Mouse (Mus musculus) MEL (cell line): ENCODE measurements around the gene Ern1. TPM values are rescaled to one million over a fixed set of nuclear protein-coding genes. Genes with fewer than 3 reads are reported as not detected.

Source experiments
- DNase-seq: peaks from one replicate; pipeline ENCODE4 v3.0.0; 2011; ENCODE audit warnings: low read depth, low spot score
- H3K27ac ChIP-seq: 2 replicates; pipeline ENCODE4 v1.5.1; 2012; ENCODE audit warnings: low read depth, mild to moderate bottlenecking, control low read depth, low read length, moderate library complexity; ENCODE audit not compliant: control insufficient read depth
- H3K27me3 ChIP-seq, 2 experiments: fragments of 150-350 bp in 1 of 2; sonication (generic) in 1 of 2; 2 replicates each; pipeline ENCODE4 v1.6.1; 2012; ENCODE audit warnings: low read length in 2 of 2, mild to moderate bottlenecking in 2 of 2, improper control_type of control experiment in 1 of 2, moderate library complexity in 1 of 2; ENCODE audit not compliant: insufficient read depth in 2 of 2, control insufficient read depth in 1 of 2
- H3K36me3 ChIP-seq, 2 experiments: 2 replicates each; pipeline ENCODE4 v1.6.1; 2012 to 2014; ENCODE audit warnings: low read length in 2 of 2, improper control_type of control experiment in 1 of 2, inconsistent platforms in 1 of 2, mild to moderate bottlenecking in 1 of 2; ENCODE audit not compliant: insufficient read depth in 2 of 2, control insufficient read depth in 1 of 2
- H3K4me1 ChIP-seq, 2 experiments: fragments of 150-350 bp in 1 of 2; sonication (generic) in 1 of 2; 2 replicates each; pipeline ENCODE4 v1.6.1; 2012; ENCODE audit warnings: low read length in 2 of 2, improper control_type of control experiment in 1 of 2, mild to moderate bottlenecking in 1 of 2; ENCODE audit not compliant: insufficient read depth in 2 of 2, control insufficient read depth in 1 of 2
- H3K4me3 ChIP-seq, 2 experiments: fragments of 150-350 bp in 1 of 2; sonication (generic) in 1 of 2; 2 replicates each; pipeline ENCODE4 v1.5.1; 2012; ENCODE audit warnings: low read depth in 2 of 2, low read length in 2 of 2, mild to moderate bottlenecking in 2 of 2, moderate library complexity in 2 of 2, control low read depth in 1 of 2, improper control_type of control experiment in 1 of 2; ENCODE audit not compliant: control insufficient read depth in 1 of 2, insufficient read depth in 1 of 2
- H3K79me2 ChIP-seq: 2 replicates; pipeline ENCODE4 v1.6.1; 2012; ENCODE audit warnings: mild to moderate bottlenecking, low read length, moderate library complexity; ENCODE audit not compliant: control insufficient read depth, poor library complexity, insufficient read depth
- H3K9ac ChIP-seq: 2 replicates; pipeline ENCODE4 v1.6.1; 2012; ENCODE audit warnings: low read depth, mild to moderate bottlenecking, control low read depth, low read length, moderate library complexity; ENCODE audit not compliant: control insufficient read depth, poor library complexity, severe bottlenecking
- H3K9me3 ChIP-seq: fragments of 150-350 bp; sonication (generic); replicated peaks from 2 replicates; pipeline ENCODE4 v1.6.1; 2012; ENCODE audit warnings: mild to moderate bottlenecking, low read length, improper control_type of control experiment, moderate library complexity; ENCODE audit not compliant: insufficient read depth
- CHD1 ChIP-seq: IDR thresholded peaks from 2 replicates; pipeline ENCODE4 v1.6.1; 2012; ENCODE audit warnings: low read depth, mild to moderate bottlenecking, inconsistent platforms, low read length, improper control_type of control experiment
- CHD2 ChIP-seq: IDR thresholded peaks from 2 replicates; pipeline ENCODE4 v1.6.1; 2011; ENCODE audit warnings: low read length, improper control_type of control experiment
- E2F4 ChIP-seq: IDR thresholded peaks from 2 replicates; pipeline ENCODE4 v1.6.1; 2011; ENCODE audit warnings: low read depth, low read length, improper control_type of control experiment, borderline replicate concordance
- EP300 ChIP-seq, 2 experiments: IDR thresholded peaks; 2 replicates each; pipeline ENCODE4 v1.6.1; 2011; ENCODE audit warnings: improper control_type of control experiment in 2 of 2, low read length in 2 of 2, low read depth in 1 of 2, mild to moderate bottlenecking in 1 of 2
- ETS1 ChIP-seq: IDR thresholded peaks from 2 replicates; pipeline ENCODE4 v1.6.1; 2012; ENCODE audit warnings: low read depth, mild to moderate bottlenecking, inconsistent platforms, low read length, improper control_type of control experiment, moderate library complexity
- GATA1 ChIP-seq: IDR thresholded peaks from 2 replicates; pipeline ENCODE4 v1.6.1; 2011; ENCODE audit warnings: low read depth, low read length, improper control_type of control experiment
- HCFC1 ChIP-seq: IDR thresholded peaks from 2 replicates; pipeline ENCODE4 v1.6.1; 2012; ENCODE audit warnings: low read depth, mild to moderate bottlenecking, inconsistent platforms, low read length, improper control_type of control experiment, moderate library complexity
- MAFK ChIP-seq: IDR thresholded peaks from 2 replicates; pipeline ENCODE4 v1.6.1; 2011; ENCODE audit warnings: low read depth, mild to moderate bottlenecking, low read length, improper control_type of control experiment, borderline replicate concordance
- MAX ChIP-seq: IDR thresholded peaks from 2 replicates; pipeline ENCODE4 v1.6.1; 2011; ENCODE audit warnings: low read length, improper control_type of control experiment
- MEF2A ChIP-seq: IDR thresholded peaks from 2 replicates; pipeline ENCODE4 v1.6.1; 2014; ENCODE audit warnings: low read depth, mild to moderate bottlenecking, inconsistent platforms, low read length, improper control_type of control experiment; ENCODE audit not compliant: poor library complexity, insufficient replicate concordance, severe bottlenecking; ENCODE audit errors: extremely low read depth
- MXI1 ChIP-seq: IDR thresholded peaks from 2 replicates; pipeline ENCODE4 v1.6.1; 2011; ENCODE audit warnings: mild to moderate bottlenecking, low read depth, low read length, improper control_type of control experiment
- MYC ChIP-seq: IDR thresholded peaks from 2 replicates; pipeline ENCODE4 v1.6.1; 2011; ENCODE audit warnings: low read depth, mild to moderate bottlenecking, low read length, improper control_type of control experiment, moderate library complexity
- NELFE ChIP-seq: IDR thresholded peaks from 2 replicates; pipeline ENCODE4 v1.6.1; 2011; ENCODE audit warnings: low read depth, low read length, improper control_type of control experiment
- NRF1 ChIP-seq: IDR thresholded peaks from 2 replicates; pipeline ENCODE4 v1.6.1; 2014; ENCODE audit warnings: low read depth, mild to moderate bottlenecking, inconsistent platforms, low read length, improper control_type of control experiment, moderate library complexity; ENCODE audit not compliant: poor library complexity, insufficient read depth, severe bottlenecking
- POLR2A ChIP-seq, 2 experiments: IDR thresholded peaks; 2 replicates each; pipeline ENCODE4 v1.6.1; 2011 to 2012; ENCODE audit warnings: low read length in 2 of 2, mild to moderate bottlenecking in 2 of 2, control low read depth in 1 of 2, improper control_type of control experiment in 1 of 2, low read depth in 1 of 2, moderate library complexity in 1 of 2; ENCODE audit not compliant: control insufficient read depth in 1 of 2, insufficient read depth in 1 of 2, poor library complexity in 1 of 2
- POLR2AphosphoS2 ChIP-seq: IDR thresholded peaks from 2 replicates; pipeline ENCODE4 v1.6.1; 2011; ENCODE audit warnings: low read length, improper control_type of control experiment
- POLR2AphosphoS5 ChIP-seq: IDR thresholded peaks from 2 replicates; pipeline ENCODE4 v1.6.1; 2012; ENCODE audit warnings: low read depth, borderline replicate concordance, mild to moderate bottlenecking, inconsistent platforms, low read length, moderate library complexity, mixed read lengths
- RAD21 ChIP-seq: IDR thresholded peaks from 2 replicates; pipeline ENCODE4 v1.6.1; 2011; ENCODE audit warnings: mild to moderate bottlenecking, low read depth, low read length, improper control_type of control experiment
- SMC3 ChIP-seq: IDR thresholded peaks from 2 replicates; pipeline ENCODE4 v1.6.1; 2011; ENCODE audit warnings: low read depth, low read length, improper control_type of control experiment
- TAL1 ChIP-seq: IDR thresholded peaks from 2 replicates; pipeline ENCODE4 v1.6.1; 2012; ENCODE audit warnings: mild to moderate bottlenecking, inconsistent platforms, low read length, moderate library complexity, mixed read lengths
- TBP ChIP-seq: IDR thresholded peaks from 2 replicates; pipeline ENCODE4 v1.8.0; 2011; ENCODE audit warnings: low read depth, low read length, improper control_type of control experiment
- USF1 ChIP-seq: IDR thresholded peaks from 2 replicates; pipeline ENCODE4 v1.6.1; 2014; ENCODE audit warnings: low read depth, mild to moderate bottlenecking, inconsistent platforms, low read length, improper control_type of control experiment, moderate library complexity
- ZMIZ1 ChIP-seq: IDR thresholded peaks from 2 replicates; pipeline ENCODE4 v1.6.1; 2012; ENCODE audit warnings: low read depth, mild to moderate bottlenecking, inconsistent platforms, low read length, improper control_type of control experiment, moderate library complexity
- polyA plus RNA-seq, 2 experiments: library from polyadenylated mRNA; stranded (reverse) in 1 of 2; unstranded in 1 of 2; fragments of >175 nt in 1 of 2; fragments of >200 nt in 1 of 2; gene quantifications; 2 replicates each; pipeline versions ENCODE4 v1.2.1 to v1.2.4; 2012; ENCODE audit warnings: low replicate concordance in 2 of 2, low read depth in 1 of 2; ENCODE audit not compliant: insufficient read length in 2 of 2, insufficient read depth in 1 of 2, missing spikeins in 1 of 2
- total RNA-seq: library from RNA; depleted of rRNA; stranded (reverse); fragments of 300-350 nt; gene quantifications from 2 replicates; pipeline ENCODE4 v1.2.3, GENCODE M21; 2012

The Ern1 gene
- total and polyA plus RNA-seq, 3 experiments: 4.3 to 5.7 TPM; not detected in 1

- DNase-seq: no peak
- TF ChIP-seq TAL1: no peak
- no peak for TF ChIP-seq NELFE
- TF ChIP-seq GATA1: peak; percentile 45
- no peak for TF ChIP-seq POLR2AphosphoS2
- no peak for TF ChIP-seq MAFK
- TF ChIP-seq CHD1: no peak
- TF ChIP-seq ZMIZ1: no peak
These were observed 57.3 kb downstream of the Ern1 start for GRCm38 (mm10) chr11:106430392-106430791.

GRCm38 (mm10) chr11:106429689-106430088 is 58.0 kb downstream of the Ern1 start:
- DNase-seq: no peak
- no peaks in the 10 kb centered on the region for H3K27me3 ChIP-seq
- no peaks in the 10 kb centered on the region for H3K9me3 ChIP-seq
- H3K9ac ChIP-seq: no peak overlapping the region
- H3K36me3 ChIP-seq: peaks cover 2 to 34% of the 10 kb centered on the region in 2 experiments; a peak in 3 of 4 replicates
- no peak overlapping the region for H3K27ac ChIP-seq
- TF ChIP-seq GATA1 (no peak), EP300 (IDR thresholded peaks at IDR 0.05; ENCODE audit: low read depth in 1 of 2, low read length in 2 of 2) (no peak; a peak in 1 of 4 replicates), TBP (no peak), MAX (no peak), CHD2 (no peak), MYC (no peak), POLR2AphosphoS5 (no peak), RAD21 (no peak), USF1 (no peak), MXI1 (no peak), POLR2A (IDR thresholded peaks at IDR 0.05; ENCODE audit: control insufficient read depth in 1 of 2, insufficient read depth in 1 of 2, low read depth in 1 of 2, low read length in 2 of 2, poor library complexity in 1 of 2) (no peak), HCFC1 (no peak), E2F4 (no peak), SMC3 (no peak), ZMIZ1 (no peak), POLR2AphosphoS2 (no peak), NRF1 (no peak), CHD1 (no peak), ETS1 (no peak), MEF2A (no peak)
- H3K4me1 ChIP-seq: peaks cover 23 to 28% of the 10 kb centered on the region in 2 experiments
- H3K79me2 ChIP-seq: no peaks in the 10 kb centered on the region
- no peak overlapping the region for H3K4me3 ChIP-seq

More at GRCm38 (mm10) chr11:106430392-106430791, 57.3 kb downstream of the Ern1 start:
- no peaks in the 10 kb centered on the region for H3K79me2 ChIP-seq
- H3K36me3 ChIP-seq: peaks cover 2 to 34% of the 10 kb centered on the region in 2 experiments; a peak in 3 of 4 replicates
- peaks cover 23 to 28% of the 10 kb centered on the region in 2 experiments for H3K4me1 ChIP-seq
- H3K27me3 ChIP-seq: no peaks in the 10 kb centered on the region
- no peak overlapping the region for H3K4me3 ChIP-seq
- H3K9me3 ChIP-seq: no peaks in the 10 kb centered on the region
- H3K27ac ChIP-seq: no peak overlapping the region
- H3K9ac ChIP-seq: no peak overlapping the region
